Mouse (Mus musculus) layer of hippocampus, adult 9-10 months (tissue): ENCODE measurements around the gene Olfr1490.
"Not testable (repeated sequence)": the region's sequence is repeated elsewhere in the genome, so short reads cannot be mapped to it uniquely, and the experiment has no call there.

ENCODE experiments used
- DNase-seq: peaks from one replicate; pipeline ENCODE4 v3.0.0; 2022; ENCODE audit warnings: low spot score

The Olfr1490 gene

DNA sequence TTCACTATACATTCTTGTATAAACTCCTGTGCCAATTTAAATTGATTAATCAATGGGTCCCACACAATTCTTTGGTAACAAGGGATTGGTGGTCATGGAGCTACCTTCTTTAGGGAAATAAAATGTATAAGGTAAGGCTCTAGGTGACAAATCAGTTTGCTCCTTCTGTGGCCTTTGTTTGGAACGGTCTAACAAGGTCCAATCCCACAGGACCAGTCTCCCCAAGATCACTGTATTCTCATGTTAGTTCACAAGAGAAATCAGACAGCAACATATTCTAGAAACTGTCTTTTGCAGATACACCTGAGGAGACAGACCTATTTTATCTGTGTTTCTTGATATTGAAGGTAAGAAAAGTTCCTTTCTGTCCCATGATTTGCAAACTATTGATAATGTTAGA, at the start of gene Olfr1490:
Gene Olfr1490 (plus strand): TSS at position 301 of the 400 bp plus-strand sequence.
- no peak for DNase-seq

DNA sequence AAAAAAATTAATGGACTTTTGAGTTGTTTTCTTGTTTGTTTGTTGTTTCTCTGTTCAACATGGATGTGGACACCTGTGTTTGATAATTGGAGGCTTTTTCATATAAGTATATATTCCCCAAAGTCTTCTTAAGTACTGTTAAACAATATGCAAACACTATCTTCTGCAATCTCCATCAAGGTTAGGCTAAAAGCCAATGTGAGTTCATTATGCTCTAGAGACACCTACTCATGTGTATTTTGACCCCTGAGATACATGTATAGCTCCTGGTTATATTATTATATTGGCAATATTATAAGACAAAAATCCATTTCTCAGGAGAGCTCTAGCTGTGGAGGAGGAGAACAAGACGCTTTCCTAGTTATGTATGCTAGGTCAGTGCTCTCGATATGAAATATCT, 33.8 kb upstream of the Olfr1490 start, which contains the start of gene Olfr1487:
Gene Olfr1487 (plus strand): TSS at position 301 of the 400 bp plus-strand sequence.
- not testable (repeated sequence) for DNase-seq

DNA sequence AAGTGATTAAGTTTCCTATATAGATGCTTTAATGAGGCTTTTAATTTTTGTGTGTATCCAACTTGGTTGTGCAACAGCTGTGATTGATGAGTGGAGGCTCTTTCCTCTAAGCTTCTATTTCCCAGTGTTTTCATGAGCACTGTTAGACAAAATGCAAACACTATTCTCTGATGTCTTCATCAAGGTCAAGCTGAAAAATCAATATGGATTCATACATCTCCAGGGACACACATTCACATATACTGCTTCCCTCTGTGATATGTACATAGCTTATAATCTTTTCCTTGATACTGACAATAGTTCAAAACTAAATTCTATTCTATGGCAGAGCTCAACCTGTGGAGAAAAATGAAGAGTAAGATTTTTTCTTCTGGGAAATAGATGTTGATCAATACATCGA, 19.6 kb upstream of the Olfr1490 start, which contains the start of gene Olfr1489:
Gene Olfr1489 (plus strand): TSS at position 301 of the 400 bp plus-strand sequence.
- no peak for DNase-seq

DNA sequence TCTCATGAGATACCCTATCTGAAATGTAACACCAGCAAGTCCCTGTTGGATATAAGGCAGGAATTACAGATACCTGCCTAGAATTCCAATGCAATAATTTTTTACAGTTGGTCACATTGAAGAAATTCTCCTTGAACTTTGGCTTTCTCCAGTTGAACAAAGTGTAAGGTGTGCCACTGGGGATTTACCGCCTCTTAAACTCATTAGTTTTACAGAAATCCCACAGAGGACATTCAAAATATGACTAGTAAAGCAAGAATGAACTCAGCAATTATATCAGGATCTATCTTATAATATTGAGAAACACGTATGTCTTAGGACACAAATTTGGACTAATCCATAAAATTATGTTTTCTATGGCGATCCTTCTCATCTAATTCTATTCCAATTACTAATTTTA, 46.1 kb downstream of the Olfr1490 start, which contains the start of gene Olfr1491:
Gene Olfr1491 (plus strand): TSS at position 301 of the 400 bp plus-strand sequence.
- no peak for DNase-seq
